Mouse (Mus musculus) heart, adult 2 months (tissue): ENCODE measurements around the gene Rnf4.

Experiments
- CTCF ChIP-seq: fragments of 200-600 bp; IDR thresholded peaks from 2 replicates; pipeline ENCODE4 v1.8.1; 2022; ENCODE audit warnings: antibody characterized with exemption, mild to moderate bottlenecking, moderate library complexity
- POLR2A ChIP-seq: fragments of 200-500 bp; IDR thresholded peaks from 2 replicates; pipeline ENCODE4 v1.6.1; 2011; ENCODE audit warnings: mild to moderate bottlenecking, low read depth, low read length, control low read depth; ENCODE audit not compliant: insufficient read depth

DNA sequence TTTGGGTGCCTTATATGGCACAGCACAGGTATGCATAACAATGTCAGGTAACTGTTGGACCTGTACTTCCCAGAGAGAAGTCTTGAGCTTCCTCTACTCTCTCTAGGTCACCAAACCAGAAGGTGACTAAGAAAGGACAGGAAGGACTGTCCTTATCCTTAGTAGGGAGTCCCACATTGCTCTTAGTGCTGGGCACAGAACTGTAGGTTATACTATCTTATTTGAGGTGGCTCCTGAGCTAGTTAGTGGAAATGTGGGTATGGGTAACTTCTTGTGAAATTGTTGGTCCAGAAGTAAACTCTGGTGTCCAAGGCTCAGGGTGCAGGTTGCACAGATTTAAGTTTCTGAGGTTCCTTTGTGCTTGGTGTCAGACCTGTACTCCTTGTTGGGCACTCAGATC lies 36.1 kb downstream of the Rnf4 start:
- TF ChIP-seq CTCF (no peak), POLR2A (no peak)
